Mouse (Mus musculus) fibroblast of lung, adult 2 months (primary cell): Measurements from ENCODE around the gene Glb1l2.

Experiments
- DNase-seq: peaks from one replicate; pipeline ENCODE4 v3.0.0-alpha.2; 2011; ENCODE audit warnings: low read depth

Gene Glb1l2

GRCm38 (mm10) chr9:26733206-26733891 lies 72.9 kb downstream of the Glb1l2 start, which contains the start of gene B3gat1:
Gene B3gat1 (plus strand): TSS chr9:26733728.
- no peak for DNase-seq

- DNase-seq: no peak
These were observed 77.7 kb downstream of the Glb1l2 start for GRCm38 (mm10) chr9:26728556-26728955.

- no peak for DNase-seq
These were observed 78.8 kb downstream of the Glb1l2 start for GRCm38 (mm10) chr9:26727445-26727844.

- DNase-seq: no peak
These were observed 80.6 kb downstream of the Glb1l2 start for GRCm38 (mm10) chr9:26725709-26726108.

- DNase-seq: no peak
These were observed 84.5 kb downstream of the Glb1l2 start for GRCm38 (mm10) chr9:26721771-26722170.

GRCm38 (mm10) chr9:26718388-26718787 lies 87.9 kb downstream of the Glb1l2 start:
- no peak for DNase-seq
